Mouse (Mus musculus): ENCODE measurements around the gene Scn10a. TPM values are rescaled to one million over a fixed set of nuclear protein-coding genes. Genes with fewer than 3 reads are reported as not detected.

Scn10a gene
- polyA plus RNA-seq, 1 experiment from 2014 or later: not detected

DNA sequence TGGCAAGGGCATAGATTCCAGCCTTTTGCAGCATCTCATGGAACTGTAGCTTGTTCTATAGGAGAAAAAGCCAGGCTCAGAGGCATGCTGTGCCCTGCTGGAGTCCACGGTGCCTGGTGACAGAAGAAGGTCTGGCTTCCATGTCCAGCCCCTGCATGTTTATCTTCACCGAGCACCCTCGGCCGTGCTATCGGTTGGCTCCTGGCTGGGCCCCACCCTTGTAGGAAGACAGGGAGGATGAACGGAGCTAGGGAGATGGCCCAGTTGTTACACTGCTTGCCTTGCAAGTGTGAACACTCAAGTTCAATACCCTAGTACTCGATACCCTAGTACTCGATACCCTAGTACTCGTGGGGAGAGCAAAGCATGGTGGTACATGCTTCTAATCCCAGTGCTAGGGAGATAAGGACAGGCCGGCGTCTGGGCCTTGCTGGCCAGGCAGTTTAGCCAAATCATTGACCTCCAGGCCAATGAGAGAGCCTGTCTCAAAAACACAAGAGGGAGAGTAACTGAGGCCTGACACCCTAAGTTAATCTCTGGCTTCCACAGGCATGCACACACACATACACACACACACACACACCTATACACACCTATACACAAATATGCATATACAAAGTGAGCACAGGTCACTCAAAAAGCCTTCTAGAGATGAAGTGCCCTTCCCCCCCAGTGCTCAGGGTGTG, 9.4 kb upstream of the Scn10a start:
- no peaks in the 10 kb centered on the region for H3K36me3 ChIP-seq (ENCODE audit: control insufficient read depth, insufficient read depth, low read length)
- H3K4me2 ChIP-seq (ENCODE audit: low read length): no peak overlapping the region
- no peaks in the 10 kb centered on the region for H3K27me3 ChIP-seq (ENCODE audit: control insufficient read depth, insufficient read depth, low read depth, low read length)
- no peaks in the 10 kb centered on the region for H3K9me3 ChIP-seq (replicated peaks; ENCODE audit: control insufficient read depth, low read length, poor library complexity, severe bottlenecking)
- no peak overlapping the region for H3K9ac ChIP-seq (ENCODE audit: low read depth, low read length)
- H3K4me3 ChIP-seq (ENCODE audit: low read depth, low read length): no peak overlapping the region
- WGBS: 92% methylated on average over 11 of the region's 11 CpGs
- no peak for ATAC-seq
- no peak overlapping the region for H3K27ac ChIP-seq (ENCODE audit: low read length)
- peaks cover 11% of the 10 kb centered on the region; the same call in 1 of the 2 replicates for H3K4me1 ChIP-seq (ENCODE audit: control insufficient read depth, insufficient read depth, low read length)

DNA sequence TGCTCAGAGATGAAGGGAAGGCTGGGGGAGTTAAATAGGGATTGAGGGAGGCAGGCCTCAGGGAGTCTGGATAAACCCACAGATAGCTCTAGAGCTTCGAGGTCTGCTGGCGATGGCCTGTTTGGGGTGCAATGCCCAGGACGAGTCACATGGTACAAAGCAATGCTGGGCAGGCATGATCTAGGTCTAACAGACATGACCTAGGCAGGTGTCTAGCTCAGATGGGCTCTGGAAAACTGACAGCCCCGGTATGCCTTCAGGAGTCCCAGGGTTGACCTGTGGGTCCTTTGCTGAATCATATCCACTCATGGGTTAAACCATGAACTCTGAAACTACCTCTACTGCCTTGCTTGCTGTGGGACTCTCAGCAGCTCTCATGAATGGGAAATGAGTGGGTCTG, 7.9 kb upstream of the Scn10a start:
- Histone ChIP-seq H3K9ac (ENCODE audit: low read depth, low read length) (no peak overlapping the region), H3K4me2 (ENCODE audit: low read length) (no peak overlapping the region), H3K36me3 (ENCODE audit: control insufficient read depth, insufficient read depth, low read length) (no peaks in the 10 kb centered on the region), H3K9me3 (replicated peaks; ENCODE audit: control insufficient read depth, low read length, poor library complexity, severe bottlenecking) (no peaks in the 10 kb centered on the region), H3K4me1 (ENCODE audit: control insufficient read depth, insufficient read depth, low read length) (peaks cover 11% of the 10 kb centered on the region; the same call in 1 of the 2 replicates), H3K27ac (ENCODE audit: low read length) (no peak overlapping the region), H3K4me3 (ENCODE audit: low read depth, low read length) (no peak overlapping the region), H3K27me3 (ENCODE audit: control insufficient read depth, insufficient read depth, low read depth, low read length) (no peaks in the 10 kb centered on the region)
- ATAC-seq: no peak
- WGBS: 88% methylated on average over 4 of the region's 4 CpGs

DNA sequence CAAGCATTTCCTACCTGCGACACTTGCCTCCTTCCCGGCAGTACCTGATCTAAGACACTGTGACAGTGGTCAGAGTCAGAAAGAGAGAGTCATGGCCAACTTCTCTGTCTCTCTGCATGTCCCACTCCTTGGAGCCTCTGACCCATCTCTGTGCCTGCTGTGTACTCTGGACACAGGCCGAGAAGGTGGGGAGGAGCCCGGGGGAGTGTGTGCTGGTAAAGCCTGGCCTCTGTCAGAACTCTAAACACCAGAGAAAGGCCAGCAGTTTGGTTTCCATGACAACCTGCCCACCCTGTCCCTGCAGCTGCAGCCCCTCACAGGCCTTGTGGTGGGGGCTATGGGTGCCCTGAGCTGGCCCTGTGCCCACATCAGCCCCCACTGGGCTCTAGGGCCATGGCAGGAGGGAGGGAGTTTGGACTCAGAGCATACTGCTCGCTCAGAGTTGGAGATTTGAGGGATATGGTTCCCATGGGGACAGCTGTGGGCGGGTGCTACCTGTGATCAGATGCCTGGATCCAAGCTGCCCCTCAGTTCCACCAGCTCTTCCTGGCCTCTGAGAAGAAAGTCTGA, 6.3 kb upstream of the Scn10a start:
- no peak for ATAC-seq
- Histone ChIP-seq H3K27me3 (ENCODE audit: control insufficient read depth, insufficient read depth, low read depth, low read length) (no peaks in the 10 kb centered on the region), H3K4me2 (ENCODE audit: low read length) (no peak overlapping the region), H3K9ac (ENCODE audit: low read depth, low read length) (no peak overlapping the region), H3K4me3 (ENCODE audit: low read depth, low read length) (no peak overlapping the region), H3K9me3 (replicated peaks; ENCODE audit: control insufficient read depth, low read length, poor library complexity, severe bottlenecking) (no peaks in the 10 kb centered on the region), H3K4me1 (ENCODE audit: control insufficient read depth, insufficient read depth, low read length) (peaks cover 3% of the 10 kb centered on the region; the same call in 1 of the 2 replicates), H3K27ac (ENCODE audit: low read length) (no peak overlapping the region), H3K36me3 (ENCODE audit: control insufficient read depth, insufficient read depth, low read length) (no peaks in the 10 kb centered on the region)
- 62% methylated on average over 6 of the region's 6 CpGs for WGBS

DNA sequence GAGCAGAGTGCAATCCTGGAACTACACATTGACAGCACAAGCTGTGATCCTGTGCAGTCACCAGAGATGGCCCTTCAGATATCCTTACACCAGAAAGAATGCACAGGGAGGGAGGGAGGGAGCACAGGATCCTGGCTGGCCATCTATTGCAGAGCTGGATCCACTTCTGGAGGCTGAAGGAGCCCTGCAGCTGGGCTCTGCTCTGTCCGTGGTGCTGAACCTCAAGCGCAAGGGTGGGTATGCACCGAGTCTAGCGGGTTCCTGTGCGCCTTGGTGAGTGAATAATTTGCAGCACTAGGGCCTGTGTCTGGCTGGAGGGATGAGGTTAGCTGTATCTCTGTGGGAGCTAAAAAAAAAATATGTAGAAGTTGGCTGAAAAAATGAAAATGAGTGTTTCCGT, 12.4 kb downstream of the Scn10a start:
- Histone ChIP-seq H3K4me1 (ENCODE audit: control insufficient read depth, insufficient read depth, low read length) (no peaks in the 10 kb centered on the region), H3K9me3 (replicated peaks; ENCODE audit: control insufficient read depth, low read length, poor library complexity, severe bottlenecking) (no peaks in the 10 kb centered on the region), H3K36me3 (ENCODE audit: control insufficient read depth, insufficient read depth, low read length) (no peaks in the 10 kb centered on the region), H3K27ac (ENCODE audit: low read length) (no peak overlapping the region), H3K9ac (ENCODE audit: low read depth, low read length) (no peak overlapping the region), H3K4me2 (ENCODE audit: low read length) (no peak overlapping the region), H3K27me3 (ENCODE audit: control insufficient read depth, insufficient read depth, low read depth, low read length) (no peaks in the 10 kb centered on the region; the same call in 1 of the 2 replicates), H3K4me3 (ENCODE audit: low read depth, low read length) (no peak overlapping the region)
- 15% methylated on average over 6 of the region's 6 CpGs for WGBS
- ATAC-seq: no peak

DNA sequence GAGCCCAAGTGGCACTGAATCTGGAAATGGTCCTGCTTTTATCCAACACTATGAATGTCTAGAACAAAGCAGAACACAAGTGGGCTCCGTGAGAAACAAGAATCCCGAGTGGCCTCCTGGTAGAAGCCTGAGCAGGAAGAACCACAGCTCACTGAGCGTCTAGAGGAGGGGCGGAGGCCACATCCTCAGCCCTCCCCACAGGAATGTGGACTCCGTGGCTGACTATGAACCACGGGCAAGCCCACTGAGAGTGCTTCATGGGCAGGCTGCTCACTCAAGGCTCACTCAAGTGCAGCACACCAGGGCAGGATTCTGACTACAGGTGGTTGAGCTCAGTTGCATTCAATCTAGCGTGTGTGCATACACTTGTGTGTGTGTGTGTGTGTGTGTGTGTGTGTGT, 27.6 kb downstream of the Scn10a start:
- Histone ChIP-seq H3K9ac (ENCODE audit: low read depth, low read length) (no peak overlapping the region), H3K4me2 (ENCODE audit: low read length) (no peak overlapping the region), H3K36me3 (ENCODE audit: control insufficient read depth, insufficient read depth, low read length) (no peaks in the 10 kb centered on the region), H3K27ac (ENCODE audit: low read length) (no peak overlapping the region), H3K27me3 (ENCODE audit: control insufficient read depth, insufficient read depth, low read depth, low read length) (no peaks in the 10 kb centered on the region), H3K4me1 (ENCODE audit: control insufficient read depth, insufficient read depth, low read length) (no peaks in the 10 kb centered on the region), H3K4me3 (ENCODE audit: low read depth, low read length) (no peak overlapping the region), H3K9me3 (replicated peaks; ENCODE audit: control insufficient read depth, low read length, poor library complexity, severe bottlenecking) (no peaks in the 10 kb centered on the region)
- 77% methylated on average over 7 of the region's 7 CpGs for WGBS
- no peak for ATAC-seq

DNA sequence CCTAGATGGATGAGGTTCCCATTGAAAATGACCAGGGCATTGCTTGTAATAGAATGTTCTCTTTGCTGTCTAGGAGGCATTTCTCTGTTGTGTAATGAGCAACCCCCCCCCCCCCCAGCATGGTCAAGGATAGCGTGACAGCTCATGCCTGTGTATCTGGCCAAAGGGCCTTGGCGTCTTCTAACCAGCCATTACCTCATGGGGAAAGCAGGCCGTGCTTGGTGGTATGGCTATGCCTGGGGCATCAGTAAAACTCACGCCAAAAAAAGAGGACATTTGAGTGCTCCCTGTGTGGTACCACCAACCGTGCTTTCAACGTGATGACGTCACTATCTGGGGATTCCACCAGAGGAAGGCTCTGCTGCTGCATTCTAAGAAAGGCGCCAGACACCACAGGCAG, 28.1 kb downstream of the Scn10a start:
- 76% methylated on average over 8 of the region's 8 CpGs for WGBS
- H3K27me3 ChIP-seq (ENCODE audit: control insufficient read depth, insufficient read depth, low read depth, low read length): no peaks in the 10 kb centered on the region
- no peak overlapping the region for H3K27ac ChIP-seq (ENCODE audit: low read length)
- no peaks in the 10 kb centered on the region for H3K9me3 ChIP-seq (replicated peaks; ENCODE audit: control insufficient read depth, low read length, poor library complexity, severe bottlenecking)
- no peaks in the 10 kb centered on the region for H3K4me1 ChIP-seq (ENCODE audit: control insufficient read depth, insufficient read depth, low read length)
- H3K36me3 ChIP-seq (ENCODE audit: control insufficient read depth, insufficient read depth, low read length): no peaks in the 10 kb centered on the region
- ATAC-seq: no peak
- H3K4me3 ChIP-seq (ENCODE audit: low read depth, low read length): no peak overlapping the region
- no peak overlapping the region for H3K9ac ChIP-seq (ENCODE audit: low read depth, low read length)
- no peak overlapping the region for H3K4me2 ChIP-seq (ENCODE audit: low read length)

DNA sequence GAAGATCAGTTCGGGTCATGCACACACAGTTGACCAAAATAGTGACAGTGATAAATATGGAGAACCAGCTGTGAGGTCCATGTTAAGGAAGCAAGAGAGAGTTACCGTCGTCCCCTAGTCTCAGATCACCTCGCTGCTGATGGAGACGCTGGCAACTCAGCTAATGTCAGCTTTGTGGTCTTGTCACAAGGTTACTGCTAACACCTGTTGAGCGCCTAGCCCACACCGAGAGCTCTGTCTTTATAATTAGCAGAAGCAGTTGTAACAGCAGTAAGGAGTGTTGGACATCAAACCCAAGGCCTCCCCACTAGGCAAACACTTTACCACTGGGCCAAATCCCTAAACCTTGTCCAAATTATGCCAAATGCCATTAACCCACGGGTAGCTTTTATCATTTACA, 31.2 kb downstream of the Scn10a start:
- no peaks in the 10 kb centered on the region for H3K36me3 ChIP-seq (ENCODE audit: control insufficient read depth, insufficient read depth, low read length)
- no peak overlapping the region for H3K4me3 ChIP-seq (ENCODE audit: low read depth, low read length)
- ATAC-seq: no peak
- H3K4me2 ChIP-seq (ENCODE audit: low read length): no peak overlapping the region
- H3K9me3 ChIP-seq (replicated peaks; ENCODE audit: control insufficient read depth, low read length, poor library complexity, severe bottlenecking): no peaks in the 10 kb centered on the region
- H3K27ac ChIP-seq (ENCODE audit: low read length): no peak overlapping the region
- H3K27me3 ChIP-seq (ENCODE audit: control insufficient read depth, insufficient read depth, low read depth, low read length): no peaks in the 10 kb centered on the region
- 79% methylated on average over 8 of the region's 8 CpGs for WGBS
- H3K9ac ChIP-seq (ENCODE audit: low read depth, low read length): no peak overlapping the region
- H3K4me1 ChIP-seq (ENCODE audit: control insufficient read depth, insufficient read depth, low read length): no peaks in the 10 kb centered on the region

DNA sequence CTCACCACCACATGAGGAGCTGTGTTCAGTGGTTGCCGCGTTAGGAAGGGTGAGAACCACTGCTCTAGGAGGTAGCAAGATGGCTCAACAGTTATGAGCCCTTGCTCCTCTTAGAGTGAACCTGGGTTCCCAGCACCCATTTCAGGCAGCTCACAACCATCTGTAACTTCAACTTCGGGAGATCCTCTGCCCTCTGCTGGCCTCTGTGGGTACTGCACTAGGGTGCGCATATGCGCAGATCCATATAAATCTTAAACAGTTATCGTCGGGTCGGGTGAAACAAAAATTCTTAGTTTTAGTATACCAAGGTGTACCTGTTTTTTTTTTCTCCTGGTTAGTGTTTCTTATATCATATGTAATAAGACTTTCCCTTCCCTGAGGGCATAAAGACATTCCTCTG, 32.9 kb downstream of the Scn10a start:
- no peak for ATAC-seq

DNA sequence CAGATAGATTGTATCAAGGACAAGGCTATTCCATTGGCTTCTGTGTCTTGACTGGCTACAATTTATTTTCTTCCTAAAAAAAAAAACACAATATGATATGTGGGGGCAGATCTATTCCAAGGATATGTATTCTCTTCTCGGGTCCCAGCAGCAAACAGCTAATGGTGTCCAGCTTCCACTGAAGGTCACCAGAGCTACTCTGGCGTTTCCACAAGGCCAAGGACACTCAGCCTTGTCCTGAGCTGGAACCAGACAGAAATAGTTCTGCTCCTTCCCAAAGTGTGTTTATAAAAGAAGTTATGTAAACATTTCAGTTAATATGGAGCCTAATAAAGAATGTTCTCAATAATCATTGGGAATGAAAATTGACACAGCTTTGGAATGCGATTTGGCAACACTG, 38.2 kb downstream of the Scn10a start:
- WGBS: 86% methylated on average over 3 of the region's 3 CpGs
- H3K27me3 ChIP-seq (ENCODE audit: control insufficient read depth, insufficient read depth, low read depth, low read length): no peaks in the 10 kb centered on the region

More for the DNA sequence above, 32.9 kb downstream of the Scn10a start:
- WGBS: 95% methylated on average over 8 of the region's 8 CpGs
- Histone ChIP-seq H3K9ac (ENCODE audit: low read depth, low read length) (no peak overlapping the region), H3K36me3 (ENCODE audit: control insufficient read depth, insufficient read depth, low read length) (no peaks in the 10 kb centered on the region), H3K9me3 (replicated peaks; ENCODE audit: control insufficient read depth, low read length, poor library complexity, severe bottlenecking) (no peaks in the 10 kb centered on the region), H3K4me2 (ENCODE audit: low read length) (no peak overlapping the region), H3K27ac (ENCODE audit: low read length) (no peak overlapping the region), H3K27me3 (ENCODE audit: control insufficient read depth, insufficient read depth, low read depth, low read length) (no peaks in the 10 kb centered on the region), H3K4me1 (ENCODE audit: control insufficient read depth, insufficient read depth, low read length) (0 out of 2 replicates have a peak, but pooled peaks cover 2% of the 10 kb centered on the region), H3K4me3 (ENCODE audit: low read depth, low read length) (no peak overlapping the region)

More for the DNA sequence above, 38.2 kb downstream of the Scn10a start:
- Histone ChIP-seq H3K27ac (ENCODE audit: low read length) (no peak overlapping the region), H3K9ac (ENCODE audit: low read depth, low read length) (no peak overlapping the region), H3K4me2 (ENCODE audit: low read length) (no peak overlapping the region), H3K9me3 (replicated peaks; ENCODE audit: control insufficient read depth, low read length, poor library complexity, severe bottlenecking) (no peaks in the 10 kb centered on the region), H3K36me3 (ENCODE audit: control insufficient read depth, insufficient read depth, low read length) (no peaks in the 10 kb centered on the region), H3K4me1 (ENCODE audit: control insufficient read depth, insufficient read depth, low read length) (0 out of 2 replicates have a peak, but pooled peaks cover 2% of the 10 kb centered on the region), H3K4me3 (ENCODE audit: low read depth, low read length) (no peak overlapping the region)
- ATAC-seq: no peak

Measured in midbrain, embryonic 16.5 days (tissue).